7 mouse cellular contexts compared by ENCODE assay signal in genomic region chr2:115860141-115860480, GRCm38 (mm10).
DNase-seq lines count a peak whose midpoint lies in the region.

No protein-coding gene starts in this region.

- peaks cover 19% of the 10 kb centered on the region for H3K36me3 ChIP-seq in embryonic facial prominence, embryonic 10.5 days (replicated peaks)

- no peaks in the 10 kb centered on the region for H3K9me3 ChIP-seq in embryonic facial prominence, embryonic 10.5 days

- DNase-seq in adrenal gland, postnatal 14 days: peak; percentile 78
- peak; percentile 63 for DNase-seq in embryonic facial prominence, embryonic 10.5 days (ENCODE audit: low spot score)
- peak; percentile 37 to 40 for DNase-seq in kidney, adult 8-10 months
- DNase-seq in mesoderm, embryonic 11.5 days (ENCODE audit: low read depth, low spot score): peak; percentile 88
- no peak for DNase-seq in c-Kit-positive CD71-positive TER-119-positive erythroid progenitor cells, embryonic 14.5 days (ENCODE audit: low spot score)
- no peak for DNase-seq in cerebellum, postnatal 36 days
- no peak for DNase-seq in urinary bladder, postnatal 14 days (ENCODE audit: low spot score)

- peaks cover 64% of the 10 kb centered on the region for H3K27me3 ChIP-seq in embryonic facial prominence, embryonic 10.5 days (replicated peaks; ENCODE audit: low read depth, poor library complexity, severe bottlenecking)

- H3K4me1 ChIP-seq in embryonic facial prominence, embryonic 10.5 days: peaks cover 64% of the 10 kb centered on the region

- H3K4me3 ChIP-seq in embryonic facial prominence, embryonic 10.5 days: peak overlapping the region; percentile 55

- under 1% methylated on average over 15 of the region's 15 CpGs for WGBS in embryonic facial prominence, embryonic 10.5 days

- peak overlapping the region; percentile 85 for H3K27ac ChIP-seq in embryonic facial prominence, embryonic 10.5 days (replicated peaks)

Comparison
In these comparisons a context has a peak if more than half of its experiments do, and no peak if none do; other contexts are left out.
1. DNase-seq: peak in adrenal gland, postnatal 14 days (single experiment), embryonic facial prominence, embryonic 10.5 days (single experiment), kidney, adult 8-10 months (2 of 2) and mesoderm, embryonic 11.5 days (single experiment); none in c-Kit-positive CD71-positive TER-119-positive erythroid progenitor cells, embryonic 14.5 days (single experiment), cerebellum, postnatal 36 days (0 of 2) and urinary bladder, postnatal 14 days (single experiment).